In the genomic region with DNA sequence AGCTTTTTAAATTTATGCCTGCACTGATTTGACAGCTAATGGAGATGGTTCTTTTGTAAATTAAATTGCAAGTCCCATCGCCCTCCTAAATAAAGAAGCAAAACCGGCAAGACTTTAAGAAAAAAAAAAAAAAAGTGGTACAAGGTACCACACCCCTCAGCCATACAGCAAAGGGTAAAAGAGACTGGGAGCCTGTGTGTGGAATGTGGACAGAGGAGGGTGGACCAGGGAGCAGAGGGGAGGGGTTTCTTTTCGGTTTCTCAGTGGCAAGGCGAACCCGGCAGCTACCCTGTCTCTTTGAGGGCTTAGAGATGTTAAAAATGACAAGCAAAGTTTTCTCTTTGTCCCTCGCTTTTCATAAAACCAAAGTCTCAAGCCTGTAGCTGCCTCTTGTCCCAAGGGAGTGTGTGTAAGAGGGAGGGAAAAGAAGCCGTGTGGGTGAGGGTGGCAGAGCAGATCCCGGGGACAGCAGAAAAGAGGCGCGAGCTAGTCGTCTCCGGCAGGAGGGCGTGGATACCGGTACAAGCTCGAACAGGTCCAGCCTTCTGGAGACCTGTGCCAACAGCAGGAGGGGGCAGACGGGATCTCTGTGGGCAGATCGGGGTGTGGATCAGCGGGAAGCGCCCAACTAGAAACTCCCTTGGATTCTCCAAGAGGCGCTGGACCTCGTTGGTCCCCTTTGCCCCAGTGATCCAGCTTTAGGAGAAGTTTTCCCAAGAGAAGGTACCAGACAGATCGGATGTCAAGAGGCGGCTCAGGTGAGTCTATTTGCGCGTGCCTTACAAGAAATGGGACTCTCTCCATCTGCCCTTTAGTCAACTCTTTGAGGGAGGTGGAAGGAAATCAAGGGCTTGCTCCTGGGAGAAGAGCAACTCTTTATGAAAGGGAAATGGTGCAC, we compare ENCODE assay signal across 9 mouse cellular contexts. TPM values are rescaled to one million over a fixed set of nuclear protein-coding genes. Genes with fewer than 3 reads are reported as not detected.
DNase-seq lines count a peak whose midpoint lies in the region; ATAC-seq and TF ChIP-seq lines count a peak whose summit lies in the region.
"Had no signal": no experiment of that assay in that cellular context is flagged by ENCODE, and none has a peak within 500 bp of the region (broad histone marks: within the 10 kb centered on the region; RNA-seq: fewer than 3 reads in every experiment).

A gene (plus strand): TSS at position 195 of the 898 bp plus-strand sequence.

- H3K27me3 ChIP-seq in lung, embryonic 14.5 days (ENCODE audit: insufficient read depth, low read length), result peaks cover 38% of the 10 kb centered on the region

- H3K9me3 ChIP-seq in lung, embryonic 14.5 days (ENCODE audit: low read depth, low read length), result no peaks in the 10 kb centered on the region

- no peak within 1 kb of the TSS for H3K27ac ChIP-seq in lung, embryonic 14.5 days (ENCODE audit: low read depth)
- H3K27ac ChIP-seq in layer of hippocampus, adult 2 months, result peak within 1 kb of the TSS; percentile 96

- peak; percentile 79; the same call in 1 of the 2 replicates for ATAC-seq in lung, embryonic 14.5 days (ENCODE audit: insufficient read depth)
- peak; percentile 40; the same call in 1 of the 2 replicates for ATAC-seq in megakaryocyte-erythroid progenitor cell, adult 5-6 weeks (replicated peaks; ENCODE audit: low FRiP score, low TSS enrichment, poor library complexity, severe bottlenecking)

- no peak within 1 kb of the TSS; the same call in 1 of the 2 replicates for H3K9ac ChIP-seq in lung, embryonic 14.5 days

- DNase-seq in lung, embryonic 14.5 days, result peak; percentile 13
- no peak for DNase-seq in lung, adult 2 months
- DNase-seq in cerebellum, adult 9-11 months, result peak; percentile 86
- DNase-seq in frontal cortex, postnatal 25 days (ENCODE audit: low spot score in 2 of 2), result peak; percentile 21 to 22
- DNase-seq in layer of hippocampus, adult 2 months (ENCODE audit: low spot score in 2 of 2), result peak; percentile 43 to 57
- peak; percentile 16 for DNase-seq in thymus, postnatal 25 days
- no peak for DNase-seq in natural killer cell, adult 2 months (ENCODE audit: low spot score in 2 of 2)

- no peaks in the 10 kb centered on the region for H3K36me3 ChIP-seq in lung, embryonic 14.5 days (ENCODE audit: insufficient read depth)

- no peak for TF ChIP-seq POLR2A in lung, adult 2 months (IDR thresholded peaks at IDR 0.05; ENCODE audit: borderline replicate concordance, extremely low read depth, low read depth, low read length)

- H3K4me1 ChIP-seq in lung, embryonic 14.5 days (ENCODE audit: insufficient read depth), result no peaks in the 10 kb centered on the region
- H3K4me1 ChIP-seq in lung, adult 2 months (ENCODE audit: control insufficient read depth, insufficient read depth, low read length), result no peaks in the 10 kb centered on the region

- WGBS in lung, embryonic 14.5 days, result 3% methylated on average over 25 of the region's 25 CpGs
- 4% methylated on average over 25 of the region's 25 CpGs for WGBS in lung, adult 2 months

- peak within 1 kb of the TSS; percentile 59 for H3K4me2 ChIP-seq in lung, embryonic 14.5 days

- H3K4me3 ChIP-seq in lung, embryonic 14.5 days (ENCODE audit: low read depth, low read length), result peak within 1 kb of the TSS; percentile 25
- H3K4me3 ChIP-seq in lung, adult 2 months (replicated peaks; ENCODE audit: extremely low read depth, low read depth, low read length), result no peak within 1 kb of the TSS
- peak within 1 kb of the TSS; percentile 59 for H3K4me3 ChIP-seq in layer of hippocampus, adult 2 months
- H3K4me3 ChIP-seq: myocyte had no signal

- TF ChIP-seq CTCF in lung, embryonic 14.5 days (IDR thresholded peaks at IDR 0.05; ENCODE audit: low read depth), result no peak
- TF ChIP-seq CTCF in lung, adult 2 months (IDR thresholded peaks at IDR 0.05; ENCODE audit: insufficient read depth, low read length), result no peak
- no peak for TF ChIP-seq CTCF in layer of hippocampus, adult 2 months (conservative IDR thresholded peaks at IDR 0.05)

RNA-seq across cellular contexts. Expression of the gene that starts here (rescaled TPM):
- polyA plus RNA-seq in lung, embryonic 14.5 days (2014; fragmentation: Nextera tagmentation; extraction: Ambion mirVana), result 0.14 and 0.27 TPM in 2 replicates
- polyA plus RNA-seq in lung, adult 2 months (2012; rRNA removed), result 0.07 and 1.3 TPM in 2 replicates
- 100 to 1,000 TPM; 165 to 170 TPM for total RNA-seq in layer of hippocampus, adult 2 months (2021)
- total RNA-seq in megakaryocyte-erythroid progenitor cell, adult 5-6 weeks (2014; fragmentation: Nextera tagmentation), result not detected in 2 replicates
- total RNA-seq in megakaryocyte-erythroid progenitor cell, adult 5-6 weeks (2017), result not detected in 2 replicates
- polyA plus RNA-seq: myocyte had no signal

Comparison
In these comparisons a context has a peak if more than half of its experiments do, and no peak if none do; other contexts are left out.
1. RNA of the gene that starts here (total RNA-seq): 165 to 170 TPM in layer of hippocampus, adult 2 months; not detected in megakaryocyte-erythroid progenitor cell, adult 5-6 weeks; every median in the first group is over 100 times any median in the second.
2. Peak in DNase-seq, ATAC-seq, H3K4me3 ChIP-seq and H3K4me2 ChIP-seq in lung, embryonic 14.5 days; RNA of the gene not detected or under 1 TPM.
3. Peak in ATAC-seq in megakaryocyte-erythroid progenitor cell, adult 5-6 weeks; RNA of the gene not detected or under 1 TPM.
4. DNase-seq: peak in cerebellum, adult 9-11 months (single experiment), frontal cortex, postnatal 25 days (2 of 2), layer of hippocampus, adult 2 months (2 of 2) and thymus, postnatal 25 days (single experiment); none in lung, adult 2 months (single experiment) and natural killer cell, adult 2 months (0 of 2).